Mouse (Mus musculus) WW6 (cell line): ENCODE measurements at regions not wholly inside any gene's neighbourhood (a gene's known extent, or its start where the extent isn't known, plus 50 kb on each side); places are given as distances from the start of the nearest gene placed in this dataset.

ENCODE experiments used
- DNase-seq: peaks from one replicate; pipeline ENCODE4 v3.0.0-alpha.2; 2013; ENCODE audit warnings: low read depth, low spot score

- peak; percentile 11 for DNase-seq
Observed at GRCm38 (mm10) chr12:67620137-67620910, 398.0 kb upstream of the Mdga2 start.

- no peak for DNase-seq
Observed at GRCm38 (mm10) chr12:67618252-67618651, 395.9 kb upstream of the Mdga2 start.

GRCm38 (mm10) chr12:67598927-67599326 is 376.6 kb upstream of the Mdga2 start:
- no peak for DNase-seq
